Mouse (Mus musculus): Measurements from ENCODE around the gene Vcan. TPM values are rescaled to one million over a fixed set of nuclear protein-coding genes. Genes with fewer than 3 reads are reported as not detected.
"Not testable (repeated sequence)": the region's sequence is repeated elsewhere in the genome, so short reads cannot be mapped to it uniquely, and the experiment has no call there.

Gene Vcan
- polyA plus RNA-seq, 1 experiment from 2014 or later: 10.0 TPM

GRCm38 (mm10) chr13:89777764-89778163 lies 35.5 kb upstream of the Vcan start:
- Histone ChIP-seq H3K4me1 (replicated peaks; ENCODE audit: control insufficient read depth, insufficient read depth) (no peaks in the 10 kb centered on the region), H3K36me3 (ENCODE audit: control insufficient read depth, insufficient read depth, low read length) (no peaks in the 10 kb centered on the region), H3K27ac (replicated peaks) (no peak overlapping the region), H3K9ac (ENCODE audit: low read length) (no peak overlapping the region), H3K4me3 (ENCODE audit: low read depth, low read length) (no peak overlapping the region), H3K9me3 (ENCODE audit: control insufficient read depth, low read length) (no peaks in the 10 kb centered on the region), H3K27me3 (ENCODE audit: control insufficient read depth, insufficient read depth, low read length) (no peaks in the 10 kb centered on the region), H3K4me2 (replicated peaks; ENCODE audit: low read depth) (no peak overlapping the region)
- ATAC-seq (ENCODE audit: low FRiP score, low TSS enrichment) (no peak), DNase-seq (ENCODE audit: low spot score) (no peak)
- WGBS: 88% methylated on average over 1 of the region's 1 CpGs
- TF ChIP-seq EP300 (optimal IDR thresholded peaks at IDR 0.05) (no peak), CTCF (IDR thresholded peaks at IDR 0.05; ENCODE audit: low read depth) (no peak)

DNA sequence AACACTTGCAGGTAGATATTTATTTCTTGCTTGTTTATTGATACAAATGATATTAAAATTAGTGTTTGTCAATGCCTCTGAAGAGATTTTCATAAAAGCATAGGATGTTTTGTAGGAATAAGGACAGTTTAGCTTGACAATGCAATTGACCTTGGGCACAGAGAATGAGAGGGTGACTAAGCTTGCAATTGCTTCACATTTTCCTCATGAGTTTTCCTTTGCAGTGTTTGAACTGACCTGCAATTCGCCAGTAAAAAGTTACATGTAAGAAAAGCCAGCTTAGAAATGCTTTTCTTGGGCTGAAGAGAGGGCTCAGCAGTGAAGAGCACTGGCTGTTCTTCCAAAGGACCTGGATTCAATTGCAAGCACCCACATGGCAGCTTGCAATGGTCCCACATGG lies 34.8 kb upstream of the Vcan start:
- H3K9ac ChIP-seq (ENCODE audit: low read length): no peak overlapping the region
- H3K4me3 ChIP-seq (ENCODE audit: low read depth, low read length): no peak overlapping the region
- no peaks in the 10 kb centered on the region for H3K36me3 ChIP-seq (ENCODE audit: control insufficient read depth, insufficient read depth, low read length)
- no peak for ATAC-seq (ENCODE audit: low FRiP score, low TSS enrichment)
- H3K27ac ChIP-seq (replicated peaks): no peak overlapping the region
- H3K9me3 ChIP-seq (ENCODE audit: control insufficient read depth, low read length): no peaks in the 10 kb centered on the region
- no peak overlapping the region for H3K4me2 ChIP-seq (replicated peaks; ENCODE audit: low read depth)
- H3K27me3 ChIP-seq (ENCODE audit: control insufficient read depth, insufficient read depth, low read length): no peaks in the 10 kb centered on the region
- no peaks in the 10 kb centered on the region for H3K4me1 ChIP-seq (replicated peaks; ENCODE audit: control insufficient read depth, insufficient read depth)
- no peak for TF ChIP-seq EP300 (optimal IDR thresholded peaks at IDR 0.05)
- no peak for TF ChIP-seq CTCF (IDR thresholded peaks at IDR 0.05; ENCODE audit: low read depth)
- no peak for DNase-seq (ENCODE audit: low spot score)
- 88% methylated on average over 1 of the region's 1 CpGs for WGBS

- Histone ChIP-seq H3K4me2 (replicated peaks; ENCODE audit: low read depth) (no peak overlapping the region), H3K9me3 (ENCODE audit: control insufficient read depth, low read length) (no peaks in the 10 kb centered on the region), H3K27ac (replicated peaks) (no peak overlapping the region), H3K27me3 (ENCODE audit: control insufficient read depth, insufficient read depth, low read length) (no peaks in the 10 kb centered on the region), H3K4me3 (ENCODE audit: low read depth, low read length) (no peak overlapping the region), H3K36me3 (ENCODE audit: control insufficient read depth, insufficient read depth, low read length) (no peaks in the 10 kb centered on the region), H3K9ac (ENCODE audit: low read length) (no peak overlapping the region), H3K4me1 (replicated peaks; ENCODE audit: control insufficient read depth, insufficient read depth) (no peaks in the 10 kb centered on the region)
- ATAC-seq (ENCODE audit: low FRiP score, low TSS enrichment): no peak
- DNase-seq (ENCODE audit: low spot score): no peak
- TF ChIP-seq CTCF (IDR thresholded peaks at IDR 0.05; ENCODE audit: low read depth): no peak
- no peak for TF ChIP-seq EP300 (optimal IDR thresholded peaks at IDR 0.05)
- WGBS: 45% methylated on average over 1 of the region's 1 CpGs
Measured at GRCm38 (mm10) chr13:89766551-89766950, 24.2 kb upstream of the Vcan start.

DNA sequence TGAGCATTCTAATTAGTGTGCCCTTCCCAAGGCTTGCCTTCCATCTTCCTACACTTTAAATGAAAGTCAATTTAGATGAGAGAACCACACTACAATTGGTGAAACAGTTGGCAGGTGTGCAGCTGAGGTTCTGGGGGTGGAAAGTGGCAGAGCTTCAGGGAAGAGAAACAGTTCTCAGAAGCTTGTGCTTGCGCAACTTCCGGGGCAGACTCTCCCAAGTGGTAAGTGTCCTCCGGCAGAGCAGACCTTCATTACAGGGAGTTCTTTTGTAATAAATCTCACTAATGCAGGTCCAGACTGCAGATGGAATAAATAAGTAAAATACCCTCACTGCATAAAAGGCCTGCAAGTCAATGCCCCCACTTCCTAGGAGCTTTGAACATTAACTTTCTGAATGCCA lies 23.7 kb upstream of the Vcan start:
- Histone ChIP-seq H3K9me3 (ENCODE audit: control insufficient read depth, low read length) (no peaks in the 10 kb centered on the region), H3K4me1 (replicated peaks; ENCODE audit: control insufficient read depth, insufficient read depth) (no peaks in the 10 kb centered on the region), H3K36me3 (ENCODE audit: control insufficient read depth, insufficient read depth, low read length) (no peaks in the 10 kb centered on the region), H3K27ac (replicated peaks) (no peak overlapping the region), H3K4me3 (ENCODE audit: low read depth, low read length) (no peak overlapping the region), H3K9ac (ENCODE audit: low read length) (no peak overlapping the region), H3K27me3 (ENCODE audit: control insufficient read depth, insufficient read depth, low read length) (no peaks in the 10 kb centered on the region), H3K4me2 (replicated peaks; ENCODE audit: low read depth) (no peak overlapping the region)
- 76% methylated on average over 3 of the region's 3 CpGs for WGBS
- TF ChIP-seq CTCF (IDR thresholded peaks at IDR 0.05; ENCODE audit: low read depth): no peak
- no peak for TF ChIP-seq EP300 (optimal IDR thresholded peaks at IDR 0.05)
- DNase-seq (ENCODE audit: low spot score): no peak
- no peak for ATAC-seq (ENCODE audit: low FRiP score, low TSS enrichment)

GRCm38 (mm10) chr13:89762339-89762738 lies 20.0 kb upstream of the Vcan start:
- DNase-seq (ENCODE audit: low spot score) (no peak), ATAC-seq (ENCODE audit: low FRiP score, low TSS enrichment) (no peak)
- WGBS: 68% methylated on average over 3 of the region's 3 CpGs
- no peak overlapping the region for H3K27ac ChIP-seq (replicated peaks)
- no peak overlapping the region for H3K4me2 ChIP-seq (replicated peaks; ENCODE audit: low read depth)
- H3K4me3 ChIP-seq (ENCODE audit: low read depth, low read length): no peak overlapping the region
- no peaks in the 10 kb centered on the region for H3K9me3 ChIP-seq (ENCODE audit: control insufficient read depth, low read length)
- H3K27me3 ChIP-seq (ENCODE audit: control insufficient read depth, insufficient read depth, low read length): no peaks in the 10 kb centered on the region
- no peaks in the 10 kb centered on the region for H3K4me1 ChIP-seq (replicated peaks; ENCODE audit: control insufficient read depth, insufficient read depth)
- H3K36me3 ChIP-seq (ENCODE audit: control insufficient read depth, insufficient read depth, low read length): no peaks in the 10 kb centered on the region
- TF ChIP-seq CTCF (IDR thresholded peaks at IDR 0.05; ENCODE audit: low read depth): no peak
- no peak overlapping the region for H3K9ac ChIP-seq (ENCODE audit: low read length)

DNA sequence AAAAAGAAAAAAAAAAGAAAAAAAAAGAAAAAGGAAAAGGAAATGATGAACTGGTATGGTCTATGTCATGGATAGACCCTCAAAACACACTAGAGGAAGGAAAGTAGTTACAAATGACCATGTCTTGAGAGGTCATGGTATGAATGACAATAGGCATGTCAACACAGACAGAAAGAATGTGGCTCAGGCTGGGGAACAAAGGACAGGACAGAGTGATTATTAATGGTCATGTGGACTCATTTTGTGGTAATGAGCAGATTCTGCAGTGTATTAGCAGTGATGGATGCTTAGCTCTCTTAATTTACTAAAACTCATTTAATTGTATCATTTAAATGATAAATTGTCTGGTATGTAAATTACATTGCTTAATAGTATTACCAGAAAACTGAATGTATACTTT lies 14.0 kb upstream of the Vcan start:
- Histone ChIP-seq H3K27ac (replicated peaks) (no peak overlapping the region), H3K36me3 (ENCODE audit: control insufficient read depth, insufficient read depth, low read length) (no peaks in the 10 kb centered on the region), H3K4me1 (replicated peaks; ENCODE audit: control insufficient read depth, insufficient read depth) (no peaks in the 10 kb centered on the region), H3K9me3 (ENCODE audit: control insufficient read depth, low read length) (no peaks in the 10 kb centered on the region), H3K27me3 (ENCODE audit: control insufficient read depth, insufficient read depth, low read length) (no peaks in the 10 kb centered on the region), H3K9ac (ENCODE audit: low read length) (no peak overlapping the region), H3K4me3 (ENCODE audit: low read depth, low read length) (no peak overlapping the region), H3K4me2 (replicated peaks; ENCODE audit: low read depth) (no peak overlapping the region)
- ATAC-seq (ENCODE audit: low FRiP score, low TSS enrichment) (no peak), DNase-seq (ENCODE audit: low spot score) (no peak)
- TF ChIP-seq EP300 (optimal IDR thresholded peaks at IDR 0.05): no peak
- no peak for TF ChIP-seq CTCF (IDR thresholded peaks at IDR 0.05; ENCODE audit: low read depth)

GRCm38 (mm10) chr13:89750562-89750961 lies 8.3 kb upstream of the Vcan start:
- H3K9ac ChIP-seq (ENCODE audit: low read length); H3K4me3 ChIP-seq (ENCODE audit: low read depth, low read length); H3K9me3 ChIP-seq (ENCODE audit: control insufficient read depth, low read length); H3K27ac ChIP-seq (replicated peaks); H3K4me1 ChIP-seq (replicated peaks; ENCODE audit: control insufficient read depth, insufficient read depth); DNase-seq (ENCODE audit: low spot score); ATAC-seq (ENCODE audit: low FRiP score, low TSS enrichment); H3K36me3 ChIP-seq (ENCODE audit: control insufficient read depth, insufficient read depth, low read length); H3K4me2 ChIP-seq (replicated peaks; ENCODE audit: low read depth); H3K27me3 ChIP-seq (ENCODE audit: control insufficient read depth, insufficient read depth, low read length): not testable (repeated sequence)
- 29% methylated on average over 3 of the region's 3 CpGs for WGBS
